Mouse (Mus musculus) kidney, postnatal 4 days (tissue): Measurements from ENCODE around the gene Setd2.

Experiments used
- DNase-seq, 2 experiments: peaks; one replicate each; pipeline ENCODE4 v3.0.0; 2021; ENCODE audit warnings: mixed read lengths in 2 of 2

Gene Setd2

GRCm38 (mm10) chr9:110532538-110533291 lies at the start of gene Setd2:
TSS of gene Setd2 (plus strand) at chr9:110532597.
- peak; percentile 76 to 85 for DNase-seq

- no peak for DNase-seq
Measured at GRCm38 (mm10) chr9:110488841-110489240, 43.6 kb upstream of the Setd2 start.

DNA sequence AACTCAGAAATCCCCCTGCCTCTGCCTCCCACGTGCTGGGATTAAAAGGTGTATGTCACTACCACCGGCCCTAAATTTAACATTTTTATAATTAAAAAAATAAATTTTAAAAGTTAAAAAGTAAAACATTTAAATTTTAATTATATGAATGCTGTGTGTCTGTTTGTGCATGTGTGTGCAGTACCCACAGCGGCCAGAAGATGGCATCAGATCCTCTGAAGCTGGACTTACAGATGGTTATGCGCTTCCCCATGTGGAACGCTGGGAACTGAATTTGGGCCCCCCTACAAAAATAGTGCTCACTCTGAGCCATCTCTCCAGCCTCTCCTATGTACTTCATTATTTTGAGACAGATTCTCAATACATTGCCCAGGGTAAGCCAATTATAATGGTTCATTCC lies 41.5 kb upstream of the Setd2 start:
- DNase-seq, result peak; percentile 42

GRCm38 (mm10) chr9:110525737-110526136 lies 6.7 kb upstream of the Setd2 start:
- DNase-seq, result no peak

DNA sequence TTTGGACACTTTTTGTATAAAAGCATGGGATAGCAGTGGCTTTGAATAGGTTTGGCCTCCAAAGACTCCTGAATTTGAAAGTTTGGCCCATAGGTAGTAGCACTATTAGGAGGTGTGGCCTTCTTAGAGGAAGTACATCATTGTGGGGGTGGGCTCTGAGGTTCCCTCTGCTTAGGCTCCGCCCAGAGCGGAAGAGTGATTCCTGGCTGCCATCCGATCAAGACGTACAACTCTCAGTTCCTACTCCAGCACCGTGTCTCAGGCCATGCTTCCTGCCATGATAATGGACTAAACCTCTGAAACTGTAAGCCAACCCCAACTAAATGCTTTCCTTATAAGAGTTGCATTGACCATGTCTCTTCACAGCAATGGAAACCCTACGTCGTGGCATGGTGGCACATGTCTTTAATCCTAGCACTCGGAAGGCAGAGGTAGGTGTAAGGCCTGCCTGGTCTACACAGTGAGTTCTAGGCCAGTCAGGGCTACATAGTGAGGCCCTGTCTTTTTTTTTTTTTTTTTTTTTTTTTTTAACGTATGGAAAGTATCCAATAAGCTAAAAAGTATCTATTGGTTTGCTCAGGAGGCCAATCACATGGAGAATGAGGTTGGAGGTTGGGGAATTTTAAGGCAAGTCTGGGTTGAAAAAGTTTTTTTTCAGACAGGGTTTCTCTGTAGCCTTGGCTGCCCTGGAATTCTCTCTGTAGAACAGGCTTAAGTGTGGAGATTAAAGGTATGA lies 3.2 kb upstream of the Setd2 start:
- no peak for DNase-seq

DNA sequence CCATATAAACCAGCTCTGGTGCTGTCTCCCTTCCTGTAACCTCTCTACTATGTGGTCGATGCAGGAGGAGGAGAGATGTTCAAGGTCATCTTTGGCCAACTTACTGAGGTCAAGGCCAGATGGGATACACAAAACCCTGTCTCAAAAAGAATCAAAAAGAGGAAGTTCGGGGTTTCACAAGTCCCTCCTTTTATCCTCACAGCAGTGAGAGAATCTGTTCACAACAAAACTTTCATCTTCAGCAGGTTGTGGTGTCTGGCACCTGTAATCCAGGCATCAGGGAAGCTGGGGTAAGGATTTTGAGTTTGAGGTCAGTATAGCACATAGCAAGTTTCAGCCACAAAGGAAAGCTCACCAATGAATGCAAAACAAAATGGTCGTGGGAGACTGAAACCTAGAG lies 1.7 kb upstream of the Setd2 start:
- no peak for DNase-seq

DNA sequence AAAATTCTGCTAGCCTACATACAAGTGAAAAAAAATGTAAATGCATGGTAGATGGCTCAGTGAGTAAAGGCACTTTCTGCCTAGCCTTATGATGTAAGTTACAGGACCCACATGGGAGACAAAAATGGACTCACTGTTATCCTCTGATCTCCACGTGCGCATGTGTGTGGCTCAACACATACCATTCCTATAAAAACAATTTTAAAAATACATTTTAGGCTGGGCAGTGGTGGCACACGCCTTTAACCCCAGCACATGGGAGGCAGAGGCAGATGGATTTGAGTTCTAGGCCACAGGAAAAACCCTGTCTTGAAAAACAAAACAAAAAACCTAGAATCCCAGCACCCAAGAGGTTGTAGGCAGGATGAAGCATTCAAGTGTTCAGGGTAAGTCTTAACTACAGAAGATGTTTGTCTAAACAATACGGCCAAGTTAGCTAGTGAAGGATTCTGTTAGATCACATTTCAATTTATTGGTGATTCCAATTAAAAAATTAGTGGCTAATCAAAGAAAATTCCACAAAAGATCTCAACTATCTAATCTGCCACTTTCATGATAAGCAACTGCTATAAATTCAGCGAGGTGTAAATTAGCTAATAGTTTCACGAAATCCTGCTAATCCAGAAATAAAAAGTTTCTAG lies 1.1 kb upstream of the Setd2 start:
- peak in 1 of 2 experiments; percentile 13 for DNase-seq

GRCm38 (mm10) chr9:110531914-110532489 lies 395 bp upstream of the Setd2 start:
- peak; percentile 96 to 98 for DNase-seq

DNA sequence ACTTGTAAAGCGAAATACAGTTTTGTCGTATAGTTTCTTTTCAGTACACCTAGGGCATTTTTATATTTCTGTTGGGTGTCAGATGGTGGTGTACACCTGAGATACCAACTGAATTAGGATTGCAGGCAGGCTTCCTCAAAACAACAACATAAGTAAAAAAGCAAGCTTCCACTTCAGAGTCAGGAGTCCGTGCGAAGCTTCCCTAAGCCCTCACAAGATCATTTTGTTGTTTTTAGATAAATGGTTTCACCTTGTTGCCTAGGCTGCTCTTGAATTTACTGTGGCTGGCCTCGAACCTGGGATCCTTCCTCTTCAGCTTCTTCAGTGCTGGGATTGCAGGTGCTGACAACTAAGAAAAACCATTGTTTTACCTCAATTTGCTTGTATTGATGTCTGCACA lies 1.2 kb downstream of the Setd2 start:
- no peak for DNase-seq

DNA sequence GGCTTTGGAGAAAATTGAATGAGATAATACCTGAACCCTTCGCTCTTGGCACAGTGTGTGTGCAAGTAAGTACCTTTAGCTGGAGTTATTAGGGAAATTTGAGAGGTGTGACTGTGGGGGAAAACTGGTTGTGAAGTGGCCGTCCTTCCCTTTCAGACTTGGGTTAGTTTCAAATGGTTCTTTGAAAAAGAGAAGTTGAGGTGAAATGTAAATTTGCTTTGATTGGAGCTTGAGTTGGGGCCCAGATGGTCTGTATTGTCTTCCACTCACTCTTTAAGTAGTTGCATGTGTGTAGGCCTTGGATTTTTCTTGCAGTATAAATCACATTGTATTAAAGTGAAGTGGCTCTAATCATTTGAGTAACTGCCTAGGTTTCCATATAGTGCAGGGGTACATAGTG lies 2.7 kb downstream of the Setd2 start:
- no peak for DNase-seq

- DNase-seq, result no peak
Measured at GRCm38 (mm10) chr9:110536636-110537035, 4.2 kb downstream of the Setd2 start.

DNA sequence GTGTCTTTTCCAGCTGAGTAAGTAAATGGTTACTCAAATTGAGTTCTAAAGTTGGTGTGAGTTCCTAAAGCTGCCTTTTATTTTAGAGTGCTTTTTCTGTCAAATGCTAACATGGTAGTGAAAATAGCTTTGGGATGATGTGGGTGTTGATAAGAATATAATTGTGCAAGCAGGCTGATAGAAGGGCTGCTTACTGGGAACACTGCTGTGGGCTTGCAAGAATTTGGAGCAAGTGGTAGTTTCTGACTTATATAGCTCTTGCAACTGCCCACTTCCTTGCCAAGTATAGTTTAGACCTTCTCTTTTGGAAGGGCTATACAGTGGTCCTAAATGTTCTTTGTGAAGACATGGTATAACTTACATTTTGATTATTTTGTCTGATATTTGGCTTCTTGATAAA lies 6.1 kb downstream of the Setd2 start:
- DNase-seq, result no peak

GRCm38 (mm10) chr9:110541988-110542387 lies 9.6 kb downstream of the Setd2 start:
- DNase-seq, result no peak

DNA sequence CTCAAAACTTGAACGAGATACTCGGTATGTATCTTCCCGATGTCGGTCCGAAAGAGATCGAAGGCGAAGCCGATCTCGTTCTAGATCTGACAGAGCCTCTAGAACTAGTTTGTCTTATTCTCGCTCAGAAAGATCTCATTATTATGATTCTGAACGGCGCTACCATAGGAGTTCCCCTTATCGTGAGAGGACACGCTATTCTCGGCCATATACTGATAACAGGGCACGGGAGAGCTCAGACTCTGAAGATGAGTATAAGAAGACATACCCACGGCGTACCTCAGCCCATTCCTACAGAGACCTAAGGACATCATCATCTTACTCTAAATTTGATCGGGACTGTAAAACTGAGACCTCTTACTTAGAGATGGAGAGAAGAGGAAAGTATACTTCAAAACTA lies 15.9 kb downstream of the Setd2 start:
- no peak for DNase-seq

- DNase-seq, result no peak
Measured at GRCm38 (mm10) chr9:110568309-110568708, 35.9 kb downstream of the Setd2 start.

DNA sequence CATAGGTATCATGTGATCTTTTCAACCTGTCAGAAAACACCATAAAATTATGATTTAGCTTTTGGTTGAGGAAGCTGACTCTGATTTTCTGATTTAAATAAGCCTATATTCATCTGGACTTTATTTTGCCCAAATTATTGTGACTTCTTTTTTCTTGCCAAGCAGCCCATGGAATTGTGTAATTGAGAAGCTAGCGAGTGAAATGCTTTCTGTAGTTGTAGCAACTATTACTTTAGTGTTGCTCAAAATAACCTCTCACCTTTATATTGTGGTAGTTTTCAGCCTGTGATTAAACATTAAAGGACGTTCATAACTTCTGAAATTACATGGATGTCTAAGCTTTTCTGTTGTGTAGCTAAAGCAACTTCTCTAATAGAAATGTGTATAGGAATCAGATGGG lies 49.8 kb downstream of the Setd2 start:
- DNase-seq, result no peak

GRCm38 (mm10) chr9:110583521-110583920 lies 51.1 kb downstream of the Setd2 start:
- DNase-seq, result no peak

DNA sequence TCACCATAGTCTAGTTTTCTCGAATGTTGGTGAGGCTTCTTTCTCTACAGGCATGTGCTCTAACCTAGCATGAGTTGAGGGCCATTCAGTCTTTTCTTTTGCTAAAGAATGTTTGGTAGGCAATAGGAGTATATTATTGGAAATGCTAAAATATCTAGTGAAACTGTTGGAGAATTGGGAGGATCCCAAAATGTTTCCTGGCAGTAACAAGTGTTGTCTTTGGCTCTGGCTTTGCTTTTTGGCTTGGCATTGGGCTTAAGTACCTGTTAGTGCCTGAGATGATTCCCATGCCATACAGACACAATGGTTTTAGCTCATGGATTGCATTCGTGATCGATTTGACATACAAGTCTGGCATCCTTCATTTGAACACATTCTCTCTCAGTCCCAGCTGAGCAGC lies 79.1 kb downstream of the Setd2 start:
- DNase-seq, result no peak

GRCm38 (mm10) chr9:110617081-110617480 lies 84.7 kb downstream of the Setd2 start:
- DNase-seq, result no peak

DNA sequence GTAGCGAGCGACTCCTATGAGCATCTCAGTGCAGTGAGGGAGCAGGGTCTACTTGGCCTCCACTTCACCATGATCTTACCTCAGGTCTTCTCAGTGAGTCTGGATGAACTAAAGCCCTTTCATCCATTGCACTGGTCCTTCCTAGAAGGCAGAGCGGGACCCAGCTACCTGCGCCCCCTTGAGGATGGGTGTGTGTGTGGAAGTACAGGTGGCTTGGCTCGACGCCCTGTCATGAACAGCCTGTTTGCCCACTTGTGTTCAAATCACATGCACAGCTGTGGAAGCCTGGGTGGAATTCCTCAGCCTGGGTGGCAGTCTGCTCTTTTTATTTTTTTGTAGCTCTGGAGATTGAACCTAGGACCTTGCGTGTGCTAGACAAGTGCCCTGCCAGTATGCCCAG lies 87.8 kb downstream of the Setd2 start:
- DNase-seq, result peak in 1 of 2 experiments; percentile 42

DNA sequence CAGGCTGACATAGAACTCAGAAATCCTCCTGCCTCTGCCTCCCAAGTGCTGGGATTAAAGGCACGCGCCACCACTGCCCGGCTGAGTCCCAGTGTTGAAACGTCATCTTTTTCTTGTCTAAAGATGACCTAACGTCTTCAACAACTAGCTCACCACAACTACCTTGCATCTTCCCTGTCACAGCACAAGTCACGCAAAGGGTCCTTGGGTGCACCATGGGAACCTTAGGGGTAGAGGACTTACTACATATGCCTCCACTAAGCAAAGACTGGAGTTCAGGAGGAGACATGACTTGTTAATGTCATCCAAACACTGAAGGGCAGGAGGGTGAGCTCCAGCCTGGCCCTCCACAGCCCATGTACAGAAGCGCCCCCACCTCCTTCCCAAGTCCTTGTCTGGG lies 88.3 kb downstream of the Setd2 start:
- no peak for DNase-seq

GRCm38 (mm10) chr9:110622621-110623219 lies 90.3 kb downstream of the Setd2 start:
- DNase-seq, result no peak
